Mouse (Mus musculus): ENCODE measurements around the gene Mavs.

DNA sequence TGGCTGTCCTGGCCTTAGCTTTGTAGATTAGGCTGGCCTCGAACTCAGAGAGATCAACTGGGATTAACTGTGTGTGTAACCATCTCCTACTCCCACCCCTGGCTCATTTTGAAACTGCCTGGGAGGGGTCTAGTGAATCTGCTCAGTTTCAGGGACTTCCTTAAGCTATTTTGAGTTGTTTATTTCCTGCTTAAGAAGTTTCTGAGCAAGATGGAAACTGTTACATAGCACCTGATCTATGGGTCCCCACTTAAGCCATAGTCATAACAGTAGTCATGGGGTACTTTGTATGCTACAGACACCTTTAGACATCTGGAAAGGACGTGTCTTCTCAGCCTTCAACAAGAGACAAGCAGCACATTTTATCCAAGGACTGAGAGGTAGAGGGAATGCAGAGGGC lies 33.2 kb upstream of the Mavs start:
- no peak for TF ChIP-seq CTCF (IDR thresholded peaks at IDR 0.05; ENCODE audit: borderline replicate concordance, insufficient read depth, low read length)
- no peak for TF ChIP-seq POLR2A (IDR thresholded peaks at IDR 0.05; ENCODE audit: low read depth, low read length)
